Mouse (Mus musculus) c-Kit-positive CD71-positive TER-119-positive erythroid progenitor cells, embryonic 14.5 days (primary cell): ENCODE results near the gene Gm9887.
"Not testable (repeated sequence)": the region's sequence is repeated elsewhere in the genome, so short reads cannot be mapped to it uniquely, and the experiment has no call there.

Experiments used
- DNase-seq: peaks from one replicate; pipeline ENCODE4 v3.0.0-alpha.2; 2013; ENCODE audit warnings: low spot score

Gm9887 gene

DNA sequence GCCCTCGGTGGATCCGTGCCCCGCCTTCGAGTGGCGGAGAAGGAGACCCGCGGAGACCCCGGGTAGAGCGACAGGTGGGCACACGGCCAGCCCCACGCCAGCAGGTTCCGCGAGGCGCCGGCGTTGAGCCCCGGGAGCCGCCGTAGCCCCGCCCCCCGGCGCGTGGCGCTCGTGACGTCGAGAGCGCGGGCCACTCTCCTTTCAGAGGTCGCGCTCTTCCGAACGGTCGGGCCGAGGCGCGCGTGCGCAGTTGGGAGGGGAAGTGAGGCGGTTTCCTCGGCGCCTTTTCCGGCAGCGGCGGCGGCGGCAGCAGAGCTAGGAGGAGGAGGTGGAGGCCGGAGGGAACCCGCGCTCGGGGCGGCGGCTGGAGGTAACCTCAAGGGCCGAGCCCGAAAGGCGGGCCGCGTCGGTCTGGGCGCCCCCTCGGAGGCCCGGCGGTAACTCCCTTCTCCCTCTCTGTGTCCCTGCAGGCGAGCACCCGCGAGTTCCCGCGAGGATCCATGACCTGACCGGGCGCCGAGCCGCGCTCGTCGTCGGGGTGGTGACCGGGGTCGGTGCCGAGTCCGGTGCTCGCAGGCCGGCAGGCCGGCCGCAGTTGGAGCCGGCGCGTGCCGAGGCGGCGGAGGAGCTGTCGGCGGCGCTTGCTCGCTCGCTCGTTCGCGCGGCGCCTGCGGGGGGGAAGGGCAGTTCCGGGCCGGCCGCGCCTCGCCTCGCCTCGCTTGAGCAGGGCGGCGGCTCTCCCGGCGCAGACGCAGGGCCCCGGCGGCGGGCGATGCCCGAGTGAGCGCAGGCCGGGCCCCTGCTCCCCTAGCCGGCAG lies at the start of gene Gm9887, which contains the start of gene Arf6:
Gene Gm9887 (minus strand): TSS at position 605 of the 818 bp plus-strand sequence.
Gene Arf6 (plus strand): TSS at position 297 of the 818 bp plus-strand sequence.
- peak; percentile 96 for DNase-seq

DNA sequence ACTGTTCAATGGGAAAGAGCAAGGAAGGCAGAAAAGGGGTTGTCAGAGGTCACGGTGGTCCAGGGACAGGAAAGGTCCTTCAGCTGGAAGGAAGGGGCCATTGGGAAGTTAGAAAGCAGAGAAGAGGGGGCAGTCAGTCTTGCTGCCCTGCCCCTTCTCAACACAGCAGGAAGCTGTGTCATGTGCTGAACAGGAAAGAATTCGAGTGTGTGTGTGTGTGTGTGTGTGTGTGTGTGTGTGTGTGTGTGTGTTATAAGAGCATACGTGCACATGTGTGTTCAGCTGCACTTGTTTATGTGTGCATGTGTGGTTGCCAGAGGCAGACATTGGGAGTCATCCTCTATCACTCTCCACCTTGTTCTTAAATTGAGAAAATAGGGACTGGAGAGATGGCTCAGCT lies 48.5 kb upstream of the Gm9887 start:
- no peak for DNase-seq

DNA sequence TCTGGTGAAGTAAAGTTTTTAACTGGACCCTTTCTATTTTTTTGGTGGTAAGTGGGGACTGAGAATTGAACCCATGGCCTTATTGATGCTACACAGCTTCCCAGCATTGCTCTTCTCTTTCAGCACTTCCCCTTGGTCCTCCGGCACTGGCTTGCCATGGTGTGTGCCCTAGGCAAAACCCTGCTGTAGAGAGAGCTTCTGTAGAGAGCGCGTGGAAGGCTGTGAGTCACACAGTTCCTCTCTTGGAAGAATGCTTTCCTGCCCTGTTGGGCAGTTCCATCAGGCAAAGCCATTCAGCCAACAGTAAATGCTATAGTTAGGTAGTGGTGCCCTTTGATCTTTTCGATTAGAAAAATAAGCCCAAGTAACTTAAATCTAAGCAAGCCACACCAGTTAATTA lies 47.3 kb upstream of the Gm9887 start:
- DNase-seq, result no peak

DNA sequence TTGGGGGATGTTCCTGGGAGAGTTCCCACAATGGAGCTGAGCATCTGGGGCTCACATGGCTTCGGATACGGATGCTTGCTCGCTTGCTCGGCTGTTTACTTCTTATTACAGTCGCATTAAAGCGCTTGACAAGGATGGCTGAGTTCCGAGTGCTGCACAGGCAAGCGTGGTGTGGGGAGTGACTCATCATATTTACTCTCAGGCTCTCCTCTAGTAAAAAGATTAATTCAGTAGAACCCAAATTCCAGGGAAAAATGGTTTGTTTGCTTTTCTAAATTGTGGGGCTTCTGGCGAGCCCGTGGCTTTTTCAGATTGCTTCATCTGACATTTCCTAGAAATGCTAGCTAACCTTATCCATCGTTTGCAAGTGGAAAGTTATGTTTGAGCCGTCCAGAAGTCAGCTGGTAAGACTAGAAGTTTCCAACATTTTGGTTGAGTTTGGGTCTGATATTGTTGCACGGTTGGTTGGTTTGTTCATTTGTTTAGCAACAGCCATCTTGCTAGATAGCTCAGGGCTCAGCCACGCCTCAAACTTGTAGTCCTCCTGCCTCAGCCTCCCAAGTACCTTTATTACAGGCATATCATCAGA lies 46.9 kb upstream of the Gm9887 start:
- no peak for DNase-seq

DNA sequence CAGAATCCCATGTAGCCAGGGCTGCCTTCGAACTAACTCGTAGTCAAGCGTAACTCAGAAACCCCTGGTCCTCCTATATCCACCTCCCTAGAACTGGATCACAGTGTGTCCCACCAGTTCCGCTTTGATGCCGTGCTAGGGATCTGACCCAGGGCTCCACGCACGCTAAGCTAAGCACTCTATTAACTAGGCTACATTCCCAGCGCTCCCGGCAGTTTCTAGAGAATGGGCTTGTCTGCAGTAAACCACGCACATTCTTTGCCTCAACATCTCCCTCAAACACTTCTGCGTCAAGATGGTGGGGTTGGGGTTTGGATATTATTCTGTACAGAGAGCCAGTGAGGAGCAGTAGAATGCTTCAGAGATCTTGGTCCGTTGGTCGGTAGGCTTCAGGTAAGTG lies 46.3 kb upstream of the Gm9887 start:
- no peak for DNase-seq

DNA sequence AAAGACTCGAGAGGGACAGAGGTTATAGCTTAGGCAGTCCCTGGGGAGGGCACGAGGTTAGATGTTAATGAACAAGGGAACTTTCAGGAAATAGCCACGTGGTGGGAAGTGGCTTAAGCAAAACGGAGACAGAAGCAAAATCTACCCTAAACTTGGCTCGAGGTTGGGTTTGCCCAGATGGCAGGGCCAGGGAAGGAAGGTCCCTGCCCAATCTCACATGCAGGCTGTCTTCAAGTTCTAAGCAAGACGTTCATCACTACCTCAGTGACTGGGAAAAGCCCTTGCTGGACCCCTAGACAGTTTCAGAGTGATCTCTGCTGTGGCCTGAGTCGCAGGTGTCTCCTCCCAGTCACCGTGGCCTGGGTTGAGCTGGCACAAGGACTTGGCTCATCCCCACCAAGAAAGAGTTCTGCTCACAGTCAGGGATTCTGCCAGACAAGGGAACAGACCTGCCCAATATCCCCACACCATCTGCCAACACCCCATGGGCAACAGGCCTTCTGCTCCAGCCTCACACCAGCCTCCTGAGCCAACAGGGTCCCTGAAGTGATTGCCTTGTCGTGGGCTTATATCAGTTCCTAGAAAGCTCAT lies 45.5 kb upstream of the Gm9887 start:
- DNase-seq, result no peak

DNA sequence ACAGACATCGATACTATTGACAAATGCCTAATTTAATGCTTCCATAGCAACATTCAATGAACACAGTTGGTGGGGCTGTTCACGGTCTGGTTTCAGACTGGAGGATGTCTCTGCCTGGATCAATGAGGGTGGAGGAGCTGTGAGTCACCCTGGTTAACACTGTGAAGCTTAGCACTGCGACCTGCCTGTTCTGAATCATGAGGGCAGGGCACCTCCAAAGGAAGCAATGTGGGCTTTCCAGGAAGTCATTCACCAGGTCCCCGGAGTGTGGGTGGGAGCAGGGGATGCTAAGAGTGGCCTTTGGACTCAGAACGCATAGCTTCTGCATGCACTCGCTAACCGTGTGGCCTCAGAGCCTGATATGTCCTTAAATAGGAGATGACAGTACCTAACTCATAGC lies 44.5 kb upstream of the Gm9887 start:
- DNase-seq, result no peak

DNA sequence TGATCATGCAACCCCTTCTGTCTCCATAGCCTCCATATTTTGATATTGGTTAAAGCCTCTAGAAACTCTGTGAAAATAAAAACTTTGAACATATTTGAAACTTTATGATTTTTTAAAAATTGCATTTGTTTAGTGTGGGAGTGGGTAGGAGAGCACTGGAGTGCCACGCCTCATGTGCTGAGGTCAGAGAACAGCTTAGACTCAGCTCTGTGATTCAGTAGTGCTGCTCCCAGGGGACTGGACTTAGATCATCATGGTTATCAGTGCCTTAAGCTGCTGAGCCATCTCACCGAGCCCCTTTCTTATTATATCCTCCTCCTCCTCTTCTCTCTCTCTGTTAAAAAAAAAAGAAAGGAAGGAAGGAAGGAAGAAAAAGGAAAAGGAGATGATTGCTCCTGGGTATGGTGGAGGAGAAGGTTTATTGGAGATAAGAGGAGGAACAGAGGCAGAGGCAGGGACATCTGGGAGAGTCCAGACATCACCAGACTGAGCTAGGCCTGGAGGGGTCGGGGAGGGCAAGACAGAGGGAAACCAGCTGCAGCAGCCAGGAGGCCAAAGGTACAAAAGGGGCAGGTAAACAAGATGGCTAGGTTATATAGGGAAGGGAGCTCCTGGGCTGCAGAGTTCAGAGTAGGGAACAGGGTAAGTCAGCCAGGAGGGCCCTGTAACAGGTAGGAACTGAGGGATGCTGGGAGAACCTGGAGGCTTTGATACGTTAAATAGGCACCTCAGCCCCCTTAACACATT lies 42.7 kb upstream of the Gm9887 start:
- no peak for DNase-seq

DNA sequence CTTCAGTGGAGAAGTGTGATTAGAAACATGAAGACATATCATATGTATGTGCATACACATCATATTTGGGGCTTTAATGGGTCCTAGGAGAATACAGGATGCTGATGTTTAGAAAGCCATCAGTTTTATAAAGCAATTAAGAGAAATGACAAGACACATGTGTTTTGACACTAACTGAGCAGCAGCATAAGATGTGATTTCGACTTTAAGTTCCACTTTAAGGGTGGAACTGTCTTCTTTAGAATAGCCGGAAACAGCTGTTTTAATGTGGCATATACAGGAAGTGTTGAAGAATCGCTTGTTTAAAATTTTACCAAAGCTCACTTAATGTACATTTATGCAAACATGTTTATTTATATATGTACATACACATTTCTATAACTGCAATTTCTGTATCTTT lies 41.0 kb upstream of the Gm9887 start:
- no peak for DNase-seq

DNA sequence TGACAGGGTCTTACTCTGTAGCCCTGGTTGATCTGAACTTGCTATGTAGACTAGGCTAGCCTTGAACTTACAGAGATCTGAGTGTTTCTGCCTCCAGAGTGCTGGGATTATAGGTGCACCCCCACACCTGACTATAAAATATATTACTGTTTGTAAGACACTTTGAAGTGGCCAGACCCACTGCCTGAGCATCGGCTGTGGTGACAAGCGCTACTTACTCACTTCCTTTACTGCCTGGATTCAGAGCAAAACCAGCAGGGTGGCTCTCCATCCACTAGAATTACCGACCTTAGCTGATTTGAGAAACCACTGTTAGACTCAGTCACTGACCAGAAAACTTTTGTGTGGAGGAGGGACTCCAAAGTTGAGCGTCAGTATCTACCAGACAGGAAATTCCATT lies 39.7 kb upstream of the Gm9887 start:
- no peak for DNase-seq

DNA sequence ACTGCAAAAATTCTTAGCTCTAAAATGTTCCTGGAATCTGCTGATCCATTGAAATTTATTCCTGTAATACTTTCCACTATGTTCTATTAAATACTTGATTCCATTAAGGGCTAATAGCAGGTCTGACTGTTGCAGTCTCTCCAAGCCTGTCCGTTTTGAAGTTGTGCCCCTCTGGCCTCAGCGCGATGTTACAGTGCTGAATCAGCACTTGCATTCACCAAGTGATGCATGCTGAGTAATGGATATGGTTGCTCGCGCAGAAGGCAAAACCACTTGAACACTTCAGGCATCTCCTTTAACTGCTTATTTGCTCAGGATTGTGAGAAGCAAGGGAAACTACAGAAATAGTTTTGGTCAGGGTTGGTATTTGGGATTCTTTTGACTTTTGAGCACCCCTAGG lies 38.5 kb upstream of the Gm9887 start:
- DNase-seq, result no peak

DNA sequence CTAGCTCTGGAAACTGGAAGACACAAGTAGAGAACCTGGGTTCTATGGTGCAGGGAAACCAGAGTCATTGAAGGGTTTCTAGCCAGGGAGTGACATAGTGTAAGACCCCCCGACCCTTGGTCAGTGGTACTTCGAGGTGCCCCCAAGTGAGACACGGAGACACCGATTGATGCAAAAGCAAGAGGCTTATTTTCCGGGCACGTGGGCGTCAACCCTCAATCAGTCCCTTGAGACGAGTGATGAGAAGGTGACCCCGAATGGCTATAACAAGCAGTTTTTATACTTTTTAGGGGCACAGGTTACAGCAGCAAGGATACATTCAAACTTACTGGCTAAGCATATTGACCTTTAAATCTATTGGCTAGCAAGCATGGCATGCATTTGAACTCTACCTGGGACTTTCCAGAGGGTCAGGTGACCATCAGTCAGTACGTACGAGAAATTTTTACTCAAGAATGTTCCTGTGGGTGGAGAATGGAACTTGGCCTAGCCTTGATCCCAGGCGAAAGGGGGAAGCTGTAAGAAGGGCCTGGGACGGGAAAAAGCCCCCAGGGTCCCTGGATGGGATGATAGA lies 30.4 kb upstream of the Gm9887 start:
- DNase-seq, result no peak

DNA sequence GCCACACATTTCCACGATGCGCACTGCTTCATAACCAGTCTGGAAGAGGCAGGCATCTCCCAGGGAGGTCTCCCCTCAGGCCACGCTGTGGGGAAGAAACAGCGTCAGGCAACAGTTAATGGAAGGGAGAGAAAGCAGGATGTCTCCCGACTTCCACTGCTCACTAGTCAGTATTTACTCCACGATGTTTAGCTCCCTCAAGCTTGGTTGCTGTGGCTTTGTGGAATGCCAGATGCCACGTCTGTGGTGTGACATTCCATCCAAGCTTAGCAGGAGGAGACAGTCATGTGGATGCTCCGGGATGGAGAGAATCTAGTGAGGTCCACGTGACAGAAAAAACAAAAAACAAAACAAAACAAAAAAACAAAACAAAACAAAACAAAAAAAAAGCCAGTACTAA lies 29.8 kb upstream of the Gm9887 start:
- DNase-seq, result no peak

DNA sequence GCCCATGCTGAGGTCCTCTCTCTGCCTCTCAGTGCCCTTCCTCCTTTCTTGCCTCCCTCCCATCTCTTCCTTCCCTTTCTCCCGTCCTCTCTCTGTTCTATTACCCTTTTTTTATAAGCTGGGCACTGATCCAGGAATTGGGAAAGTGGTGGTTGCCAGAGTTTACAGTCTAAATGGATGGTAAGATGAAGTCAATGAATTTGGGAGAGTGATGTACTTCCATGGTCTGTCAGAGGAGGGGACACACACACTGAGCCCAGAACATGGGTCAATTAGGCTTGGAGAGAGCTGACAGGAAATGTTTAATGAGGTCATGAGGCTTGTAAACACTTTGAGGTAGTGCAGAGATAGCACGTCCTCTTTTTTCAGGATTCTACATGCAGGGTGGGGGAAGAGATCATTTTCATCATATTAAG lies 28.6 kb upstream of the Gm9887 start:
- DNase-seq, result no peak

DNA sequence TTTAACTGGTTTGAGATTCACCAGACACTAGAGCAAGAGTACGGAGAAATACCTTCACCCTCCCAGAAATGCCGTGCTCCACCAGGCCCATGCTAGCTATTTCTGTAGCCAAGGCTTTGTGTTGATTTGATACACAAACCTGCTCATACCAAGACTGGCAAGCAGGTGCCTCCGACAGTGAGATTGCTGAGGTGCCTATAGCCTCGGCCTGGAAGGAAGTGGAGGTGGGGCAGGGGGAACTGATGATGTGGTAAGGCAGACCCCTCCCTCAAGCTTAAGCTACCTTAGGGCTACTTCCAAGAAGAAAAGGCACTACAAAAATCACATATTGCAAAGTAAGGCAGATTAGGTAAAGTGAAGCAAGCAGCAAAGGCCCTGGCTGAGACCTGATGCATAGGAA lies 28.1 kb upstream of the Gm9887 start:
- no peak for DNase-seq

DNA sequence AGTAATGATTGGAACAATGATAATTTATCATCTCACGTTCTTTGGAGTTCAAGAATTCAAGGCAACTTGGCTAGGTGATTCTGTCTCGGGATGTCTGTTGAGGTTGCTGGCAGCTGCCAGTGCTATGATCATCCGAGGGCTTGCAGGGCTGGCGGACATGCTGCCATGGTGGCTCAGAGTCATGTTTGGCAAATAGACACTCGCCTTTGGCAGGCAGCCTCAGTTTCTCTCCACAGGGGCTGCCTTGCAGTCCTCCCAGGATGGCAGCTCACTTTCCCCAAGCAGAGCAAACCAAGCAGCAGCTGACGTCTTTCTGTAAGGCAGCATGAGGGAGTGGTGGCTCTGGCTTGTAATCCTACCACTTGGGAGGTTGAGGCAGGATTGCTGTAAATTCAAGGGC lies 22.2 kb upstream of the Gm9887 start:
- DNase-seq, result no peak

DNA sequence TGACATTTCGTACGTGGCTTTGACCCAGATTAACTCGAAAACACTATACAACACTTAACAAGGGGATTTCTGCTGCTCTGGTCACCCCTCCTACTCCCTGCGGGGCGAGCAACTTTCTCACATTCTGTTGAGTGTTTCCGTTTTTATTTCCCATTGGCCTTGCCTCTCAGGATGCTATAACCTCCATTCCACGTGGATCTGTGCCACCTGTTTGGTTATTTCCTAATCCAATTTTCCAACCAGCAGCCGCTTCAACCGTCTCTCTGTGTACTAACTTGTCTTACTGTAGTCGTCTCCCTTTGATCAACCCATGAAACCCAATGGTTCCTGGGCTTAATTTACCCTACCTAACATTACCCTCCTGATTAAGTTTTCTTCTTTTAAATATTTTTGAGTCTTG lies 20.8 kb upstream of the Gm9887 start:
- DNase-seq, result no peak

DNA sequence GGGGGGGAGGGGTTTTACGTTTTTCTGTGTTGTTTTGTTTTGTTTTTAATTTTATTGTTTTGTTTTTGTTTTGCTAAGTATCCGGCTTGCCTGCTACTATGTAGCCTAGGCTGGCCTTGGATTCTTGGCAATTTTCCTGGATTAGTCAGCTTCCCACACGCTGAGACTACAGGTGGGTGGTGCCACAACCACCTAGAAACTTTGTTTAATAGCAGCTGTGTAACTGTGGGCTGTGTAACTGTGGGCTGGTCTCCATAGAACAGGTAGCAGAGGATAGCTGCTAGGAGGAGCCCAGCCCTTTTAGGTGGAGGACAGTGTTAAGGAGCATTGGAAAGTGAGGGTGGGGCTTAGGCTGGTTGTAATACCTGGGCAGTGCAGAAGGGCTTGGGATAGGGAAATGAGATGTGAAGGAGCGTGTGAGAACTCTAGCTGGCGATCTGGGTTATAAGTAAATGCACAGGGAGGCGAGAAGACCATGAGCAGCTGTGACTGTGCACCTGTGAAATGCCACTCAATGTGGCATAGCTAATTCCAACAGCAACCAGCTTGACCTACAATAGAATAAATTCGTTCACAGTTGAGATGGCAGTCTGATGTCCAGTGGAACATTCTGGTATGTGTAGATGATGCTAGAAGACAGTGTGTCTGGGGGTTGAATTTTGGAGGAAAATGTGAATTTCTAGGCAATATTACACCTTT lies 17.9 kb upstream of the Gm9887 start:
- DNase-seq, result no peak

DNA sequence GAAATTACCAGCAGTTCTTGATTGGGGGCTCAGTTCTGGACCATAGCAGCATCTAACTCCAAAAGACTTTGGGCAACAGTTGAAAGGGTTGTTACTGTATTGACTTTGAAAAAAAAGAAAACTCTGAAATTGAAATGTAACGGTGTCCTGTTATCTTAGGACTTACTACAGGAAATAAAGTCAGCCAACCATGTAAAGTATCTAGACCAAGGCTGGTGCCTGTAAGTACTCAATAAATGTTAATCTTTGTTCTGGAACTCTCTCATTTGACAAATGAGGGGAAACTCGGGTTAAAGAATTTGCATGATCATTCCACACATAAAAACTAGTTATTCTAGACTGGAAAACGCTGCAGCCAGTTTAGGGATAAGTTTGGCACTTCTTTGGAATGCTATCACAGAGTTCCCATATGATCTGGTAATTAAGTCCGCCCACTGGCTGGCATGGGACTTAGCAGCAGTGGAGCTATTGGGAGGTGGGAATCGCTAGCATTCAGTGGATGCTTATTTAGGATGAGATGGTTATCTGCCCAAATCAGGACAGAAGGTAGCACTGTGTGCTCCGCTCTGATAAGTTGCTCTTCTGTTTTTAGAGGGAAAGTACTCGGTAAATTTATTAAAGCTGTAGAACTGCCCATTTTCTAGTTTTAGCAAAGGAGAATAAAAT lies 17.1 kb upstream of the Gm9887 start:
- DNase-seq, result no peak

DNA sequence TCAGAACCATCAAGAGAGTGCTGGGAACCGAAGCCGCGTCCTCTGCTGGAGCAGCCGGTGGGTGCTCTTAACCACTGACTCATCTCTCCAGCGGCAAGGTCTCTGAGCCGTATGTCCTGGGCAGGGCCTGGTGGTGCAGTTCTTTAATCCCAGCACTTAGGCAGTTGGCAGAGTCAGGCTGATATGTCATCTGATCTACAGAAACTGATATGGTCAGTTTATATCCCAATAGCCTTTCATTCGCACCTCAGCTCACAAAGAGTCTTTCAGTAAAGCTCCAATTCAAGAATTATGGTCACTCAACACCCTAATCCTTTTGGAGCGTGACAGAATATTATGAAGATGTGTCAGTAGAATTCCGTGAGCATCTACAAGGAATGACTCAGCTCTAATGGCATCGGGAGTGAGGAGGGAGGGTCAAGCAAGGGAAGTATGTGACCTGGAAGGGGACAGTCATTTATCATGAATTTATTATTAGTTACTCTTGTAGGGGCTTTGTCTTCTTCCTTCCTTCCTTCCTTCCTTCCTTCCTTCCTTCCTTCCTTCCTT lies 16.1 kb upstream of the Gm9887 start:
- no peak for DNase-seq

DNA sequence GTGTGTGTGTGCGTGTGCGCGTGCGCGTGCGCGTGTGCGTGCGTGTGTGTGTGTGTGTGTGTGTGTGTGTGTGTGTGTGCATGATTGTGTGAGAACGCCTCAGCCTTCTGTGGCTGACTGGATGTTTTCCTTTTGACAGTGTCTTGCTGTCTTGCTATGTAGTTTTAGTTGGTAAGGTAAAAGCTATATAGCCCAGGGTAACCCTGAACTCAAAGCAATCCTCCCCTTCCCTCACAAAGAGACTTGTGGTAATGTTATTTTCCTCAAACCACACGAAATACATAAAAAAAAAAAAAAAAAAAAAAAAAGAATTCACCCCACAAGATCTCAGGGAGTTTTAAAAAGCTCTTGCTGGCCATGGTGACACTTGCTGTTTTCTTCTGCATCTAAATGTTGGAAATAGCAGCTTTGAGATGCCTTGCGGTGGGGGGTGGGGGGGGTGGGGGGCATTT lies 14.0 kb upstream of the Gm9887 start:
- not testable (repeated sequence) for DNase-seq
